Mouse (Mus musculus) C2C12 (cell line): ENCODE measurements around the gene Ndst2. TPM values are rescaled to one million over a fixed set of nuclear protein-coding genes. Genes with fewer than 3 reads are reported as not detected.

Source experiments
- H3K27me3 ChIP-seq: one replicate; pipeline ENCODE4 v1.6.1; 2011; ENCODE audit not compliant: control insufficient read depth, insufficient read depth, insufficient read length
- H3K36me3 ChIP-seq: one replicate; pipeline ENCODE4 v1.6.1; 2011; ENCODE audit not compliant: control insufficient read depth, insufficient read depth
- H3K4me3 ChIP-seq: one replicate; pipeline ENCODE4 v1.5.1; 2011; ENCODE audit warnings: mild to moderate bottlenecking, control low read depth; ENCODE audit not compliant: poor library complexity, insufficient read depth, severe bottlenecking
- H3K79me2 ChIP-seq: one replicate; pipeline ENCODE4 v1.6.1; 2011; ENCODE audit not compliant: control insufficient read depth, insufficient read depth
- H3K79me3 ChIP-seq: one replicate; pipeline ENCODE4 v1.6.1; 2011; ENCODE audit warnings: low read depth, control low read depth
- H3ac ChIP-seq: one replicate; pipeline ENCODE3; 2011; ENCODE audit warnings: low read depth; ENCODE audit not compliant: control insufficient read depth, insufficient read length
- CEBPB ChIP-seq: IDR thresholded peaks from one replicate; pipeline ENCODE4 v1.6.1; 2011; ENCODE audit warnings: low read depth, mild to moderate bottlenecking, control low read depth, moderate library complexity
- CTCF ChIP-seq: IDR thresholded peaks from one replicate; pipeline ENCODE4 v1.5.1; 2011; ENCODE audit not compliant: control insufficient read depth, insufficient read depth, insufficient read length
- FOSL1 ChIP-seq: IDR thresholded peaks from one replicate; pipeline ENCODE4 v1.8.0; 2011; ENCODE audit warnings: mild to moderate bottlenecking, low read length; ENCODE audit not compliant: poor library complexity, insufficient read depth, severe bottlenecking
- MAX ChIP-seq: IDR thresholded peaks from one replicate; pipeline ENCODE4 v1.6.1; 2011; ENCODE audit warnings: mild to moderate bottlenecking, control low read depth
- MYOD1 ChIP-seq: IDR thresholded peaks from one replicate; pipeline ENCODE4 v1.6.1; 2011; ENCODE audit warnings: low read depth; ENCODE audit not compliant: control insufficient read depth, insufficient read length
- MYOG ChIP-seq: IDR thresholded peaks from one replicate; pipeline ENCODE4 v1.6.1; 2011; ENCODE audit not compliant: control insufficient read depth, insufficient read length; ENCODE audit errors: extremely low read depth
- USF1 ChIP-seq: IDR thresholded peaks from one replicate; pipeline ENCODE4 v1.6.1; 2011; ENCODE audit warnings: low read depth, mild to moderate bottlenecking, control low read depth, moderate library complexity
- long read RNA-seq, 2 experiments: library from polyadenylated mRNA; unstranded; transcript quantifications; one replicate each; pipeline ENCODE4 v2.0.0; 2019 to 2020
- polyA plus RNA-seq: library from polyadenylated mRNA; unstranded; fragments of >200 nt; fragmentation: generic; extraction: Trizol; gene quantifications from one replicate; pipeline ENCODE4 v1.2.1, GENCODE M21; 2012; ENCODE audit warnings: missing spikeins

The Ndst2 gene
- polyA plus RNA-seq: 13.5 TPM
- long read RNA-seq, experiment 1, partial matches to known transcripts: 0 of 2 reads
- long read RNA-seq, experiment 1, other reads (novel, unspliced or antisense): 1 of 2 reads
- long read RNA-seq, experiment 2, transcript Ndst2-202 (15 exons, 3,907 nt): major isoform, 5 of 10 reads
- long read RNA-seq, experiment 2, partial matches to known transcripts: 1 of 10 reads
- long read RNA-seq, experiment 2, other reads (novel, unspliced or antisense): 3 of 10 reads

GRCm38 (mm10) chr14:20733952-20734774 lies at the start of gene Ndst2:
Gene Ndst2 (minus strand): TSS chr14:20734562.
- Histone ChIP-seq H3ac (peak within 1 kb of the TSS; percentile 78), H3K79me2 (peaks cover 14% of the 10 kb centered on the region), H3K27me3 (no peaks in the 10 kb centered on the region), H3K36me3 (peaks cover 52% of the 10 kb centered on the region), H3K4me3 (peak within 1 kb of the TSS; percentile 86), H3K79me3 (peaks cover 4% of the 10 kb centered on the region)
- TF ChIP-seq MAX (peak; percentile 17), CTCF (no peak)

DNA sequence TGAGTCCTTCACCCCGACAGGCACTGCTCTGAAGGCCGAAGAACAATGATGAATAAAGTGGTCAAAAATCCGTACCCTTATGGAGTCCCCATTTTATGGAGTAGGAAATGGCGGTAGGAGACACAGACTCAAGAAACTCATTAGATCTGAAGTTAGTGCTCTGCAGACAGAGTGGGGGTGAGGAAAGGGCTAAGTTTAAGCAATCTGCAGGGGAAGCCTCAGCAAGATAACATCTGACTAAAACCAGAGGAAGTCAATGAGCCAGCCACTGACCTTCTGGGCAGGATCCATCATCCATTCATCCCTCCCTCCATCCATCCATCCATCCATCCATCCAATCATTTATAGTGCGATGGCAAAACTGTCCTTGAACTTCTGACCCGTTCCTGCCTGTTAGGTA lies 49.2 kb upstream of the Ndst2 start:
- peaks cover 87% of the 10 kb centered on the region for H3K36me3 ChIP-seq
- no peak for TF ChIP-seq CEBPB
- no peak for TF ChIP-seq FOSL1
- TF ChIP-seq USF1: no peak
- no peak for TF ChIP-seq MYOG
- TF ChIP-seq MYOD1: no peak
- no peak for TF ChIP-seq CTCF
- TF ChIP-seq MAX: no peak
- H3K79me3 ChIP-seq: peaks cover 78% of the 10 kb centered on the region
- H3K27me3 ChIP-seq: no peaks in the 10 kb centered on the region
- H3K4me3 ChIP-seq: no peak overlapping the region
- no peak overlapping the region for H3ac ChIP-seq
- peaks cover 95% of the 10 kb centered on the region for H3K79me2 ChIP-seq

DNA sequence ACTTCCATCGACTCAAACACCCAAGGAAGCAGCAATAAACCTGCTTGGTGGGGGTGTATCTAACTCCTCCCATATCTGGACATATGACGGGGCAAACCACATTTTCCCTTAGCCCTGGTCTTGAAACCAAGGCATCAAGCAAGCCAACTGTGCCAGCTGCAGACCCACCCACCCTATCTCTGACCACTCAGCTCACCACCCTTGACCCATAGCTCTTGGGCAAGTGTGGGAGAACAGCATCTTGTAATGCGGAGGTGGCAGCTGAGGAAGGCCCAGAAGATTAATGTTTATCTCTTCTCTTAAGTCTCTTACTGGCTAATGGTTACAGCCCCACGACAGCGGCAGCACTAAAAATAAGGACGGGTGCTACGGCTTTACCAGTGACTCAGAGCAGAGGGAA lies 48.5 kb upstream of the Ndst2 start:
- Histone ChIP-seq H3ac (no peak overlapping the region), H3K27me3 (no peaks in the 10 kb centered on the region), H3K36me3 (peaks cover 87% of the 10 kb centered on the region), H3K79me3 (peaks cover 78% of the 10 kb centered on the region), H3K4me3 (no peak overlapping the region), H3K79me2 (peaks cover 95% of the 10 kb centered on the region)
- TF ChIP-seq MAX (no peak), CEBPB (no peak), MYOG (no peak), USF1 (no peak), MYOD1 (peak; percentile 63)

DNA sequence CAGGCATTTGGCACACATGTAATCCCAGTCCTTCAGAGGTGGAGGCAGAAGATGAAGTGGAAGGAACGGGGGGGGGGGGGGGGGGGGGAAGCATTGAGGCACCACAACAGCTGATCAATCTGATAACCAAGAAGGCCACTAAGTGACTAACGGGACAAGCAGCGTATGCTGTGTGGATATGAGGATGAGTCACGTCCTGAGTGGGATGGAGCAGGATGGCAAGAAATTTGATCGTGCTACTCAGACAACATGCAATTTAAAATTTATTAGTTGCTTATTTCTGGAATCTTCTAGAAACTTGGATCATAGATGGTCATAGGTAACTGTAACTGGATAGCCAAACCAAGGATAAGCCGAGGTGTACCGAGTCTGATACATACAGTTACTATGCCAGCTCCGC lies 45.9 kb upstream of the Ndst2 start:
- no peak overlapping the region for H3K4me3 ChIP-seq

GRCm38 (mm10) chr14:20778496-20778895 lies 44.1 kb upstream of the Ndst2 start:
- Histone ChIP-seq H3K4me3 (no peak overlapping the region), H3K79me2 (peaks cover 95% of the 10 kb centered on the region), H3ac (no peak overlapping the region), H3K27me3 (no peaks in the 10 kb centered on the region), H3K36me3 (peaks cover 89% of the 10 kb centered on the region), H3K79me3 (peaks cover 72% of the 10 kb centered on the region)
- no peak for TF ChIP-seq MAX
- no peak for TF ChIP-seq MYOD1
- TF ChIP-seq FOSL1: no peak
- no peak for TF ChIP-seq USF1
- TF ChIP-seq CEBPB: no peak
- TF ChIP-seq CTCF: no peak
- no peak for TF ChIP-seq MYOG

More for the DNA sequence above, 45.9 kb upstream of the Ndst2 start:
- H3K79me3 ChIP-seq: peaks cover 72% of the 10 kb centered on the region
- TF ChIP-seq FOSL1 (peak; percentile 66), CTCF (no peak), MYOG (no peak), MYOD1 (peak; percentile 80), CEBPB (no peak), MAX (no peak), USF1 (no peak)
- peaks cover 95% of the 10 kb centered on the region for H3K79me2 ChIP-seq
- peaks cover 89% of the 10 kb centered on the region for H3K36me3 ChIP-seq
- H3K27me3 ChIP-seq: no peaks in the 10 kb centered on the region
- no peak overlapping the region for H3ac ChIP-seq

DNA sequence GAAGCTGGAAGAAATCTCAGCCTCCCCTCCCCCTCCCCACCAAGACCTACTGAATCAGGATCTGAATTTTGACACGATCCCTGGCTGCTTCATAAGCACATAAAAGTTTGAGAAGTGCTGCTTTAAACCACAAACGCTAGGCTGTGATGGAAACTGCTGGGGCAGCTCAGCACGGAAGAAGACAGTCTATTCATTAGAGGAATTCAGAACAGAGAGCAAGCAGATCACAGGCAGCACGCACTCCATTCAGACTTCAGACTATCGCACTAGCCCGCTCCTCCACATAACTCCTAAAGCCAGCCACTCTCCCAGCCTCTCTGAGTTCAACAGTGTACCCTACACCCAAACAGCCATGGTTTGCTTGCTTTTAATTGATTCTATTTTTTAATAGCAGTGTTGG lies 41.3 kb upstream of the Ndst2 start:
- Histone ChIP-seq H3K27me3 (no peaks in the 10 kb centered on the region), H3ac (no peak overlapping the region), H3K79me3 (peaks cover 77% of the 10 kb centered on the region), H3K79me2 (peaks cover 95% of the 10 kb centered on the region), H3K4me3 (no peak overlapping the region), H3K36me3 (peaks cover 91% of the 10 kb centered on the region)
- no peak for TF ChIP-seq MYOD1
- TF ChIP-seq FOSL1: no peak
- TF ChIP-seq MAX: no peak
- TF ChIP-seq CEBPB: no peak
- TF ChIP-seq MYOG: no peak
- no peak for TF ChIP-seq CTCF
- no peak for TF ChIP-seq USF1
